Mouse (Mus musculus): ENCODE results near the gene Lrp6. TPM values are rescaled to one million over a fixed set of nuclear protein-coding genes. Genes with fewer than 3 reads are reported as not detected.
A peak's percentile ranks its signal among the peaks of the same experiment; 100 is the strongest.

Gene Lrp6
- total and polyA plus RNA-seq, 2 experiments from 2014 or later, result 15.9 to 26.6 TPM

GRCm38 (mm10) chr6:134403684-134404070 lies 163.1 kb downstream of the Lrp6 start:
- H3K9ac ChIP-seq (replicated peaks; ENCODE audit: low read depth, low read length), result no peak overlapping the region
- H3K27me3 ChIP-seq (ENCODE audit: control insufficient read depth, insufficient read depth, low read length), result no peaks in the 10 kb centered on the region
- DNase-seq (ENCODE audit: low spot score) (no peak), ATAC-seq (ENCODE audit: insufficient read depth, low read depth) (no peak)
- TF ChIP-seq EP300 (IDR thresholded peaks at IDR 0.05; ENCODE audit: low read depth) (no peak), CTCF (IDR thresholded peaks at IDR 0.05; ENCODE audit: low read depth) (no peak)
- no peak overlapping the region for H3K4me3 ChIP-seq (ENCODE audit: low read depth, low read length)
- 85% methylated on average over 9 of the region's 9 CpGs for WGBS
- H3K4me2 ChIP-seq (ENCODE audit: low read depth, low read length), result no peak overlapping the region
- no peaks in the 10 kb centered on the region for H3K36me3 ChIP-seq (replicated peaks; ENCODE audit: control insufficient read depth, insufficient read depth, low read length)
- no peak overlapping the region for H3K27ac ChIP-seq (ENCODE audit: low read depth)
- no peaks in the 10 kb centered on the region for H3K9me3 ChIP-seq (replicated peaks; ENCODE audit: control insufficient read depth, low read length)
- H3K4me1 ChIP-seq (ENCODE audit: control insufficient read depth, insufficient read depth), result no peaks in the 10 kb centered on the region

- DNase-seq (ENCODE audit: low spot score) (peak; percentile 28), ATAC-seq (ENCODE audit: insufficient read depth, low read depth) (peak; percentile 8; the same call in 1 of the 2 replicates)
- no peak overlapping the region for H3K4me2 ChIP-seq (ENCODE audit: low read depth, low read length)
- TF ChIP-seq CTCF (IDR thresholded peaks at IDR 0.05; ENCODE audit: low read depth) (peak; percentile 66), EP300 (IDR thresholded peaks at IDR 0.05; ENCODE audit: low read depth) (no peak)
- H3K4me3 ChIP-seq (ENCODE audit: low read depth, low read length), result no peak overlapping the region
- H3K36me3 ChIP-seq (replicated peaks; ENCODE audit: control insufficient read depth, insufficient read depth, low read length), result no peaks in the 10 kb centered on the region
- 37% methylated on average over 16 of the region's 16 CpGs for WGBS
- no peak overlapping the region for H3K9ac ChIP-seq (replicated peaks; ENCODE audit: low read depth, low read length)
- H3K27me3 ChIP-seq (ENCODE audit: control insufficient read depth, insufficient read depth, low read length), result no peaks in the 10 kb centered on the region
- no peak overlapping the region for H3K27ac ChIP-seq (ENCODE audit: low read depth)
- no peaks in the 10 kb centered on the region for H3K4me1 ChIP-seq (ENCODE audit: control insufficient read depth, insufficient read depth)
- no peaks in the 10 kb centered on the region for H3K9me3 ChIP-seq (replicated peaks; ENCODE audit: control insufficient read depth, low read length)
These were observed 163.7 kb downstream of the Lrp6 start for GRCm38 (mm10) chr6:134402914-134403683.

Other genes with a start within 250 kb of the Lrp6 start
- gene Bcl2l14, start 170.6 kb downstream of the Lrp6 start, total RNA-seq (2014; rRNA removed; ENCODE audit: low replicate concordance), result 0.69 TPM in 1 of 2 replicates, not detected in the other
- gene Bcl2l14, start 170.6 kb downstream of the Lrp6 start, polyA plus RNA-seq (2015; fragmentation: Nextera tagmentation; extraction: Ambion mirVana), result 0.22 TPM in 1 of 2 replicates, not detected in the other
- 8.8 and 17.0 TPM in 2 replicates for gene Mansc1, start 65.5 kb upstream of the Lrp6 start, total RNA-seq (2014; rRNA removed; ENCODE audit: low replicate concordance)
- gene Mansc1, start 65.5 kb upstream of the Lrp6 start, polyA plus RNA-seq (2015; fragmentation: Nextera tagmentation; extraction: Ambion mirVana), result 7.3 and 7.4 TPM in 2 replicates
- gene Borcs5, start 72.5 kb upstream of the Lrp6 start, total RNA-seq (2014; rRNA removed; ENCODE audit: low replicate concordance), result 22.6 and 27.9 TPM in 2 replicates
- 18.6 and 19.2 TPM in 2 replicates for gene Borcs5, start 72.5 kb upstream of the Lrp6 start, polyA plus RNA-seq (2015; fragmentation: Nextera tagmentation; extraction: Ambion mirVana)
- 19.9 and 29.2 TPM in 2 replicates for gene Dusp16, start 225.7 kb upstream of the Lrp6 start, total RNA-seq (2014; rRNA removed; ENCODE audit: low replicate concordance)
- 8.1 and 9.6 TPM in 2 replicates for gene Dusp16, start 225.7 kb upstream of the Lrp6 start, polyA plus RNA-seq (2015; fragmentation: Nextera tagmentation; extraction: Ambion mirVana)

All from heart, postnatal 0 days (tissue).